Mouse (Mus musculus): Measurements from ENCODE around the gene Snrpc.

Gene Snrpc

GRCm38 (mm10) chr17:27866737-27867136 lies 28.8 kb downstream of the Snrpc start:
- no peak for DNase-seq

DNA sequence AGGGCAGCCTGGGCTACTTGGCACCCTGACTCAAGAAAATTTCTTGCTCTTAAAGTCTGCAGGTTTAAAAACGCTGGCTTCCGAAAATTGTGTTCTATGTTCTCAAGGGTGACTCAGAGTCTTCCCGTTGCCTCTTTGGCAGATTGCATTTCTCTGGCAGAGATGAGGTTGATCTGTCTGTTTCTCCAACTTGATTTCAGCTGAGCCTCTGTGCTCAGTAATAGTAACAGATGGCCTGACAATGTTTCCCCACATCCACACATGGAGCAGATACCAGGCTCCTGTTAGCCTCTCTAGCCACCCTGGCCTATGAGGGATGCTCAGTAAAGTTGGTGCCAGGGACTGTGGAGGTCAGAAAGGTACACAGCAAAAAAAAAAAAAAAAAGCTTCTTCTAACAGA lies 33.9 kb downstream of the Snrpc start:
- DNase-seq = no peak

DNA sequence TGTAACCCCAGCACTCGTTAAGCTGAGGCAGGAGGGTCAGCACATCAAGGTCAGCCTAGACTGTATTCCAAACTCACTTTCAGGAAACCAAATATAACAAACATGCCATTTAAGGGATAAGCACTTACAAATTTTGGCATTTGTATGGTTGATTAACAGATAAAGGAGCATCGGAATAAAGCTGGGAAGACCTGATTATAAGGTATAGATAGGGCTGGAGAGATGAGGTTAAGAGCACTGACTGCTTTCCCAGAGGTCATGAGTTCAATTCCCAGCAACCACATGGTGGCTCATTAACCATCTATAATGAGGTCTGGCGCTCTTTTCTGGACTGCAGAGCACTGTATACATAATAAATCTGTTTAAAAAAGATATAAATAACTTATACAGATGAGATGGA lies 35.6 kb downstream of the Snrpc start:
- no peak for DNase-seq

DNA sequence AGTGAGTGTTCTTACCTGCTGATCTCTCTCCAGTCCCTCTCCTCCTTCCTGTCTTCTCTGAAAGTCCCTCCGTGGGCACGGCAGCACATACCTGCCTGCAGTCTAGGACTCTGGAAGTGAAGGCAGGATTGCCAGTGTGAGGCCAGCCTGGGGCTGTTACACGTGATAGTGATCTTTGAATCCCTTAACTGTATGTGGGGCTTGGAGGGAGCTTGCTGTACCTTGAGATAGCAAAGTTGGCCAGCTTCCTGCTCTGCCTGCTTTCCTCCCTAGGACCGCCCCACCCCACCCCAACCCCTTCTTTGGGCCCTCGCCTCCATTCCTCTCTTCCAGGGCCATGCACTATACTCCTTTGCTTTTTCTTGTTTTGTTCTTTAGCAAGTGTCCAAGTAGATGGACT lies 36.6 kb downstream of the Snrpc start:
- no peak for DNase-seq

DNA sequence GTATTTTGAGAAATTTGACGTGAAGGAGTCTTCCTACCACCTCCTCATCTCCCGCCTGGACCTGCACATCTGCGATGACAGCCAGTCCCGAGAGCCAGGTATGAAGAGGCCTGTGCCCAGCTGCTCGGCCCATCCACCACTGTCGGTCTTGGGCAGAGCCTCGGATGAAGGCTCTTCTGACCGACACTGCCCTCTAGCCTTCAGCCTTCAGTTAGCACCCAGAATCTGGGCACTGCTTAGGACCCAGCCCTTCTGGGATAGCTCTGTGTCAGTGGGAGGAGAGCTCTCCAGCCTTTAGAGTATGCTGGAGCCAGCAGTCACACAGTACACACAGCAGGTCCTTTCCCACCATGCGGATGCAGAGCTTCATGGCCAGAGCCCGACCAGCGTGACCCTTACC lies 43.6 kb downstream of the Snrpc start:
- DNase-seq = peak; percentile 54

GRCm38 (mm10) chr17:27883129-27883528 lies 45.2 kb downstream of the Snrpc start:
- DNase-seq = peak; percentile 21

DNA sequence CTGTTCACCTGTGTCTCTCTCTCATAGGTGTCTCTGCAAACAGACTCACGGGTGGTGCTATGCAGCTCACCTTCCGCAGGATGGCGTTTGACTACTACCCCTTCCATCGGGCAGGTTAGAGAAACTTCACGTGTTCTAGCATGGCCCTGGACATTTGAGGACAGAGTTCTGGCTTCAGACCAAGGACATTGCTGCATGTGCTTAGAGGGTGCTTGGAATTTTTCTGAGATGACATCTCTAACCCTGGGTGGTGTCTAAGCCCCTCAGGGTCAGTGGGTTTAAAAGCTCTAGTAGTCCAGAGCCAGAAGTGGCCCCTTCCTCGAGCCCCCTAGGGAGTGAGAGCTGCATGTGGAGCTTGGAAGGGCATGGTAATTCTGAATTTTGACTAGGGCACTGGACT lies 46.0 kb downstream of the Snrpc start:
- DNase-seq = no peak

DNA sequence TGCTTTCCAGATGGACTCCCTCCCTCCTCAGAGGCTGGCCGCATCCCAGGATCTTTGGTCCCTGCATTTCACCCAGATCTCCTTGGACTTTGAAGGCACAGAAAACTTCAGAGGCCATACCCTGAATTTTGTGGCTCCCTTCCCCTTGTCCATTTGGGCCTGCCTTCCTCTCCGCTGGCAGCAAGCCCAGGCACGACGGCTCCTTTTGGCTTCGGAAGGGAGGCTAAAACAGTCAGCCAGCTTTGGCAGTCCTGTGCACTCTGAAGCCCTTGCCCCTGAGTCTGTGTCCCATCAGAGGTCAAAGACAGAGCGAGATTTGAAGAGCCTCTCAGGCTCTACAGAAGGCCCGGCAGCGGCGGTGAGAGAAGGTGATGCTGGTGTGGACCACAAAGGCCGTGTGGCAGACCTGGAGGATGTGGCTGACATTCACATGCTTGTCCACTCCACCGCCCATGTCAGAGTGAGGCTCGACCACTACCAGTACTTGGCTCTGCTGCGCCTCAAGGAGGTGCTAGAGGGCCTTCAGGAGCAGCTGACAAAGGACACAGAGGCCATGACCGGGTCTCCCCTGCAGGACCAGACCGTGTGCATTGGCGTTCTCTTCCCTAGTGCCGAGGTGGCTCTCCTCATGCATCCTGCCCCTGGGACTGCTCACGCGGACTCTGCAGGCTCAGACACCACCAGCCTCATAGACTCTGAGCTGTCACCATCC lies 48.7 kb downstream of the Snrpc start:
- DNase-seq = peak; percentile 55
